ENCODE assay signal across 8 mouse cellular contexts in genomic region chr6:83119734-83120051, GRCm38 (mm10). TPM values are rescaled to one million over a fixed set of nuclear protein-coding genes. Genes with fewer than 3 reads are reported as not detected.
DNase-seq lines count a peak whose midpoint lies in the region; ATAC-seq lines count a peak whose summit lies in the region.

No protein-coding gene starts in this region.

- peak; percentile 47 for DNase-seq in adrenal gland, adult 2 months
- no peak for DNase-seq in adrenal gland, postnatal 25 days
- DNase-seq in urinary bladder, adult 2 months (ENCODE audit: low spot score), result peak; percentile 26
- DNase-seq in urinary bladder, postnatal 25 days (ENCODE audit: low spot score), result no peak
- no peak for DNase-seq in gastrocnemius, postnatal 25 days
- DNase-seq in gastrocnemius, postnatal 10 days, result no peak
- DNase-seq in right cerebral cortex, adult 18-20 months, result no peak

- H3K27ac ChIP-seq in limb, embryonic 12.5 days, result peak overlapping the region; percentile 17; the same call in 1 of the 2 replicates

- ATAC-seq in limb, embryonic 12.5 days (ENCODE audit: insufficient number of reproducible peaks, insufficient read depth, low FRiP score, low TSS enrichment, low read depth), result no peak

- no peaks in the 10 kb centered on the region for H3K9me3 ChIP-seq in limb, embryonic 12.5 days

- H3K36me3 ChIP-seq in limb, embryonic 12.5 days, result peaks cover 44% of the 10 kb centered on the region

- 78% methylated on average over 7 of the region's 7 CpGs for WGBS in limb, embryonic 12.5 days

- H3K9ac ChIP-seq in limb, embryonic 12.5 days (replicated peaks), result peak overlapping the region; percentile 89

- peak overlapping the region; percentile 61 for H3K4me3 ChIP-seq in limb, embryonic 12.5 days (replicated peaks)

- peaks cover 52% of the 10 kb centered on the region for H3K4me1 ChIP-seq in limb, embryonic 12.5 days (replicated peaks)

- peak overlapping the region; percentile 85 for H3K4me2 ChIP-seq in limb, embryonic 12.5 days

- no peaks in the 10 kb centered on the region for H3K27me3 ChIP-seq in limb, embryonic 12.5 days

RNA-seq across cellular contexts. Expression of gene Wbp1, which starts 1.7 kb away (rescaled TPM):
- 100 to 1,000 TPM in 1 of 2 experiments, 10 to 100 TPM in 1; 79.1 to 117 TPM for total RNA-seq in adrenal gland, adult 2 months (2021)
- polyA plus RNA-seq in adrenal gland, adult 2 months (2012; rRNA removed), result 388 and 405 TPM in 2 replicates
- 92.3 and 118 TPM in 2 replicates for total RNA-seq in adrenal gland, postnatal 25 days (2021)
- polyA plus RNA-seq in urinary bladder, adult 2 months (2012; rRNA removed), result 85.6 and 89.2 TPM in 2 replicates
- 191 and 219 TPM in 2 replicates for polyA plus RNA-seq in limb, embryonic 12.5 days (2016; fragmentation: Nextera tagmentation; extraction: Ambion mirVana)
- 10 to 100 TPM; 37.8 to 38.2 TPM for total RNA-seq in gastrocnemius, postnatal 25 days (2021)
- 10 to 100 TPM; 48.0 to 52.3 TPM for total RNA-seq in gastrocnemius, postnatal 10 days (2021)

RNA-seq across cellular contexts. Expression of gene Mogs, which starts 4.4 kb away (rescaled TPM):
- total RNA-seq in adrenal gland, adult 2 months (2021), result 10 to 100 TPM; 48.1 to 52.6 TPM
- 93.2 and 131 TPM in 2 replicates for polyA plus RNA-seq in adrenal gland, adult 2 months (2012; rRNA removed)
- 76.1 and 82.2 TPM in 2 replicates for total RNA-seq in adrenal gland, postnatal 25 days (2021)
- 29.7 and 40.3 TPM in 2 replicates for polyA plus RNA-seq in urinary bladder, adult 2 months (2012; rRNA removed)
- 55.3 and 58.2 TPM in 2 replicates for polyA plus RNA-seq in limb, embryonic 12.5 days (2016; fragmentation: Nextera tagmentation; extraction: Ambion mirVana)
- 1 to 10 TPM; 6.5 to 8.1 TPM for total RNA-seq in gastrocnemius, postnatal 25 days (2021)
- total RNA-seq in gastrocnemius, postnatal 10 days (2021), result 10 to 100 TPM; 11.0 to 15.7 TPM

RNA-seq across cellular contexts. Expression of gene Ino80b, which starts 5.5 kb away (rescaled TPM):
- total RNA-seq in adrenal gland, adult 2 months (2021), result 10 to 100 TPM; 16.1 to 27.3 TPM
- 90.2 and 102 TPM in 2 replicates for polyA plus RNA-seq in adrenal gland, adult 2 months (2012; rRNA removed)
- 24.3 and 31.3 TPM in 2 replicates for total RNA-seq in adrenal gland, postnatal 25 days (2021)
- 25.2 and 25.5 TPM in 2 replicates for polyA plus RNA-seq in urinary bladder, adult 2 months (2012; rRNA removed)
- 17.6 and 19.2 TPM in 2 replicates for polyA plus RNA-seq in limb, embryonic 12.5 days (2016; fragmentation: Nextera tagmentation; extraction: Ambion mirVana)
- total RNA-seq in gastrocnemius, postnatal 25 days (2021), result 10 to 100 TPM in 1 of 2 experiments, 1 to 10 TPM in 1; 4.8 to 14.0 TPM
- 10 to 100 TPM; 13.1 to 15.2 TPM for total RNA-seq in gastrocnemius, postnatal 10 days (2021)

RNA-seq across cellular contexts. Expression of gene Mrpl53, which starts 10.9 kb away (rescaled TPM):
- 100 to 1,000 TPM in 1 of 2 experiments, 10 to 100 TPM in 1; 95.3 to 112 TPM for total RNA-seq in adrenal gland, adult 2 months (2021)
- polyA plus RNA-seq in adrenal gland, adult 2 months (2012; rRNA removed), result 81.0 and 85.8 TPM in 2 replicates
- total RNA-seq in adrenal gland, postnatal 25 days (2021), result 92.9 and 112 TPM in 2 replicates
- 64.9 and 84.8 TPM in 2 replicates for polyA plus RNA-seq in urinary bladder, adult 2 months (2012; rRNA removed)
- polyA plus RNA-seq in limb, embryonic 12.5 days (2016; fragmentation: Nextera tagmentation; extraction: Ambion mirVana), result 134 and 140 TPM in 2 replicates
- total RNA-seq in gastrocnemius, postnatal 25 days (2021), result 100 to 1,000 TPM; 109 to 113 TPM
- total RNA-seq in gastrocnemius, postnatal 10 days (2021), result 100 to 1,000 TPM; 101 to 114 TPM

RNA-seq across cellular contexts. Expression of gene Rtkn, which starts 15.6 kb away (rescaled TPM):
- total RNA-seq in adrenal gland, adult 2 months (2021), result 10 to 100 TPM in 1 of 2 experiments, 1 to 10 TPM in 1; 9.5 to 10.2 TPM
- polyA plus RNA-seq in adrenal gland, adult 2 months (2012; rRNA removed), result 93.6 and 100 TPM in 2 replicates
- 17.6 and 22.6 TPM in 2 replicates for total RNA-seq in adrenal gland, postnatal 25 days (2021)
- 20.7 and 22.1 TPM in 2 replicates for polyA plus RNA-seq in urinary bladder, adult 2 months (2012; rRNA removed)
- polyA plus RNA-seq in limb, embryonic 12.5 days (2016; fragmentation: Nextera tagmentation; extraction: Ambion mirVana), result 62.0 and 62.6 TPM in 2 replicates
- total RNA-seq in gastrocnemius, postnatal 25 days (2021), result 10 to 100 TPM in 1 of 2 experiments, 1 to 10 TPM in 1; 7.9 to 14.4 TPM
- 10 to 100 TPM; 22.3 to 24.5 TPM for total RNA-seq in gastrocnemius, postnatal 10 days (2021)

Comparison
In these comparisons a context has a peak if more than half of its experiments do, and no peak if none do; other contexts are left out.
1. DNase-seq: peak in adrenal gland, adult 2 months (single experiment) and urinary bladder, adult 2 months (single experiment); none in adrenal gland, postnatal 25 days (single experiment), urinary bladder, postnatal 25 days (single experiment), gastrocnemius, postnatal 25 days (single experiment), gastrocnemius, postnatal 10 days (single experiment) and right cerebral cortex, adult 18-20 months (single experiment).